Mouse (Mus musculus): ENCODE measurements around the gene Got1.

DNA sequence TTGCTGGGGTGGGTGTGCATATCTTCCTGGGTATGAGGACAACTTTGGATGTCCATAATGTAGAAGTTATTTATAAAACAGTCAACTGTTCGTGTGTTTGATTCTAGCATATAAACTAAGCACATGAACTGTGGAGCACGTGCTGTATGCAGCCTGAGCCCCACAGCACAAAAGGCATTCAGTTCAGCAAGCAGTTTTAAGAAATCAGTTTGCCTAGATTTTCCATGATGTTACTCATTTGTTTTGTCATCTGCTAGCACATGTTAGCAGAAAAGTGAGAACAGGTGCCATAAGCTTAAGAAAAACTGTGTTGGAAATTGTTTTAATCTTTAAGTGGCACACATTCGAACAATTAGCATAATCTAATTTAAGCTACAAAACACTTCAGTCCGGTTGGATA is 64.5 kb downstream of the Got1 start:
- no peak for TF ChIP-seq EP300 (IDR thresholded peaks at IDR 0.05; ENCODE audit: low read depth)
- no peak for TF ChIP-seq CTCF (IDR thresholded peaks at IDR 0.05; ENCODE audit: low read depth)
